Mouse (Mus musculus) adrenal gland, postnatal 36 days (tissue): ENCODE measurements at regions not wholly inside any gene's neighbourhood (a gene's known extent, or its start where the extent isn't known, plus 50 kb on each side); places are given as distances from the start of the nearest gene placed in this dataset.
"Not testable (repeated sequence)": the region's sequence is repeated elsewhere in the genome, so short reads cannot be mapped to it uniquely, and the experiment has no call there.

ENCODE experiments used
- DNase-seq, 2 experiments: peaks; one replicate each; pipeline ENCODE4 v3.0.0; 2021; ENCODE audit warnings: mixed read lengths in 1 of 2

- peak; percentile 33 to 55 for DNase-seq
Observed at GRCm38 (mm10) chr12:32122915-32123314, 61.8 kb upstream of the Prkar2b start.

DNA sequence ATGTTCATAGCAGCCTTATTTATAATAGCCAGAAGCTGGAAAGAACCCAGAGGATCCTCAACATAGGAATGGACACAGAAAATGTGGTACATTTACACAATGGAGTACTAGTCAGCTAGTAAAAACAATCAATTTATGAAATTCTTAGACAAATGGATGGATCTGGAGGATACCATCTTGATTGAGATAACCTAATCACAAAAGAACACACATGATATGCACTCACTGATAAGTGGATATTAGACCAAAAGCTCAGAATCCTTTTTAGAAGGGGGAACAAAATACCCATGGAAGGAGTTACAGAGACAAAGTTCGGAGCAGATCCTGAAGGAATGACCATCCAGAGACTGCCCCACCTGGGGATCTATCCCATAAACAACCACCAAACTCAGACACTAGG lies 60.9 kb upstream of the Prkar2b start:
- DNase-seq, result not testable (repeated sequence)

GRCm38 (mm10) chr12:32112691-32113090 lies 51.6 kb upstream of the Prkar2b start:
- peak; percentile 23 to 27 for DNase-seq

- DNase-seq, result peak in 1 of 2 experiments; percentile 21
Observed at GRCm38 (mm10) chr12:32111508-32112119, 50.5 kb upstream of the Prkar2b start.

GRCm38 (mm10) chr12:32110903-32111302 lies 49.8 kb upstream of the Prkar2b start:
- DNase-seq, result peak in 1 of 2 experiments; percentile 39
